Mouse (Mus musculus) limb, embryonic 11.5 days (tissue): Measurements from ENCODE around the gene H2-Aa. TPM values are rescaled to one million over a fixed set of nuclear protein-coding genes. Genes with fewer than 3 reads are reported as not detected.

Source experiments
- ATAC-seq: fragments of 200-750 bp; cut with Nextera tagmentation; 2 replicates; pipeline ENCODE4 v1.8.0; 2017; ENCODE audit warnings: low read depth; ENCODE audit not compliant: insufficient number of reproducible peaks, low FRiP score, low TSS enrichment
- DNase-seq: peaks from one replicate; pipeline ENCODE4 v3.0.0-alpha.2; 2015; ENCODE audit warnings: low spot score
- H3K27ac ChIP-seq: fragments of 300-500 bp; sonication (generic); replicated peaks from 2 replicates; pipeline ENCODE4 v1.5.1; 2014; ENCODE audit warnings: low read depth, mild to moderate bottlenecking, low read length
- H3K27me3 ChIP-seq: fragments of 300-500 bp; sonication (generic); 2 replicates; pipeline ENCODE4 v1.6.1; 2014; ENCODE audit warnings: mild to moderate bottlenecking, low read length, mixed read lengths; ENCODE audit not compliant: control insufficient read depth, insufficient read depth
- H3K36me3 ChIP-seq: fragments of 300-500 bp; sonication (generic); 2 replicates; pipeline ENCODE4 v1.6.1; 2014; ENCODE audit warnings: mild to moderate bottlenecking, low read length, moderate library complexity, mixed read lengths; ENCODE audit not compliant: control insufficient read depth, insufficient read depth
- H3K4me1 ChIP-seq: fragments of 300-500 bp; sonication (generic); 2 replicates; pipeline ENCODE4 v1.6.1; 2014; ENCODE audit warnings: low read length, mixed read lengths; ENCODE audit not compliant: control insufficient read depth, insufficient read depth
- H3K4me2 ChIP-seq: fragments of 300-500 bp; sonication (generic); 2 replicates; pipeline ENCODE4 v1.6.1; 2014; ENCODE audit warnings: low read depth, mild to moderate bottlenecking, moderate library complexity; ENCODE audit not compliant: severe bottlenecking
- H3K4me3 ChIP-seq: fragments of 300-500 bp; sonication (generic); 2 replicates; pipeline ENCODE4 v1.5.1; 2014; ENCODE audit warnings: low read depth, low read length
- H3K9ac ChIP-seq: fragments of 300-500 bp; sonication (generic); 2 replicates; pipeline ENCODE4 v1.6.1; 2014; ENCODE audit warnings: mild to moderate bottlenecking, low read length
- H3K9me3 ChIP-seq: fragments of 300-500 bp; sonication (generic); 2 replicates; pipeline ENCODE4 v1.6.1; 2016; ENCODE audit warnings: low read length; ENCODE audit not compliant: control insufficient read depth
- WGBS: fragments of 180-500 bp; shearing (Covaris S2); extraction: QIAGEN DNeasy Blood & Tissue Kit; methylation state at CpG from one replicate; pipeline ENCODE4 v1.1.7; 2014; 5-methylcytosine and 5-hydroxymethylcytosine counted together
- polyA plus RNA-seq: library from polyadenylated mRNA; unstranded; fragments of >200 nt; fragmentation: Nextera tagmentation; extraction: Ambion mirVana; gene quantifications from 2 replicates; pipeline ENCODE4 v1.2.1, GENCODE M21; 2014

H2-Aa gene
- polyA plus RNA-seq, 1 experiment from 2014 or later: not detected

- Histone ChIP-seq H3K36me3 (no peaks in the 10 kb centered on the region), H3K4me1 (no peaks in the 10 kb centered on the region), H3K9me3 (no peaks in the 10 kb centered on the region), H3K27me3 (no peaks in the 10 kb centered on the region), H3K4me3 (no peak overlapping the region), H3K4me2 (no peak overlapping the region), H3K9ac (no peak overlapping the region), H3K27ac (no peak overlapping the region)
- 17% methylated on average over 4 of the region's 4 CpGs for WGBS
- ATAC-seq (no peak), DNase-seq (peak; percentile 56)
Observed at GRCm38 (mm10) chr17:34249878-34250277, 37.7 kb downstream of the H2-Aa start.

GRCm38 (mm10) chr17:34249361-34249760, 38.3 kb downstream of the H2-Aa start:
- Histone ChIP-seq H3K4me3 (no peak overlapping the region), H3K9ac (no peak overlapping the region), H3K36me3 (no peaks in the 10 kb centered on the region), H3K4me1 (no peaks in the 10 kb centered on the region), H3K27me3 (no peaks in the 10 kb centered on the region), H3K4me2 (no peak overlapping the region), H3K9me3 (no peaks in the 10 kb centered on the region), H3K27ac (no peak overlapping the region)
- ATAC-seq: no peak
- WGBS: 52% methylated on average over 3 of the region's 3 CpGs
- no peak for DNase-seq

GRCm38 (mm10) chr17:34248764-34249163, 38.9 kb downstream of the H2-Aa start:
- Histone ChIP-seq H3K4me1 (no peaks in the 10 kb centered on the region), H3K27ac (no peak overlapping the region)

DNA sequence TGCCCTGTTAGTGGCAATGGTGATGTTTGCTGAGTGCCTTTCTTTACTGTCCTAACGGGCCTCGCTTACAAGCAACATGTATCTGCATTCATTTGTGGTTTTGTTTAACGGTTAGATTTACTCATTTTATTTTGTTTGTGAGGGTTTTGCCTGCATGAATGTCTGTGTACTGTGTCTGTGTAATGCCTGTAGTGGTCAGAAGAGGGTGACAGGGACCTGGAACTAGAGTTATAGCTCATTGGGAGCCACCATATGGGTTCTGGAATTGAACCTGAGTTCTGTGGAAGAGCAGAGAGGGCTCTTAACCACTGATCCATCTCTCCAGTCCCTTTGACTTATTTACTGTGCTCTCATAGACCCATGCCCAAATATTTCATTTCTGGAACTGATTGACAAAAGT, 40.6 kb downstream of the H2-Aa start:
- no peak overlapping the region for H3K4me2 ChIP-seq
- H3K9me3 ChIP-seq: no peaks in the 10 kb centered on the region
- DNase-seq: no peak
- no peak for ATAC-seq
- no peak overlapping the region for H3K4me3 ChIP-seq
- H3K27me3 ChIP-seq: no peaks in the 10 kb centered on the region
- WGBS: 82% methylated on average over 3 of the region's 3 CpGs
- H3K9ac ChIP-seq: no peak overlapping the region
- H3K36me3 ChIP-seq: no peaks in the 10 kb centered on the region
- H3K4me1 ChIP-seq: no peaks in the 10 kb centered on the region
- H3K27ac ChIP-seq: no peak overlapping the region

More at GRCm38 (mm10) chr17:34248764-34249163, 38.9 kb downstream of the H2-Aa start:
- Histone ChIP-seq H3K9ac (no peak overlapping the region), H3K4me3 (no peak overlapping the region), H3K9me3 (no peaks in the 10 kb centered on the region), H3K27me3 (no peaks in the 10 kb centered on the region), H3K36me3 (no peaks in the 10 kb centered on the region), H3K4me2 (no peak overlapping the region)
- ATAC-seq (no peak), DNase-seq (no peak)
- WGBS: 64% methylated on average over 2 of the region's 2 CpGs

DNA sequence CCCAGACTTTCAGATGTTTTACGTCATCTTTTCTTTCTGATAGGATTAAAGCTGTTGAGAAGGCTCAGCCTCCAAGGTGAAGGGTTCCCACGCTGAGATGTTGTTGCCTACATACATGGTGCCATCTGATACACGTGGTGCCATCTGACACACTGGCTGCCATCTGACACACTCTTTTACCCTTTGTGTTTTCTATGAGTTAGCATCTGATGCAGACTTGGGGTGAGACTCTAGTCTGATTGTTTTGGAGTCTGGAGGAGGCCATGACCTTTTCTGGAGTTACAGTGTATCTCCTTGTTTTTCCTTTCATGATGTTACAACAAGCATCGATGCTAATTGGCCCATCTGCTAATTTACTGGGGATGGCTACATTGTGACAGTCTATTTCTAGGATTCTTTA, 43.0 kb downstream of the H2-Aa start:
- H3K27ac ChIP-seq: no peak overlapping the region
- DNase-seq (no peak), ATAC-seq (no peak)
- no peaks in the 10 kb centered on the region for H3K27me3 ChIP-seq
- no peak overlapping the region for H3K9ac ChIP-seq
- no peaks in the 10 kb centered on the region for H3K36me3 ChIP-seq
- no peak overlapping the region for H3K4me3 ChIP-seq
- no peaks in the 10 kb centered on the region for H3K4me1 ChIP-seq
- 81% methylated on average over 4 of the region's 4 CpGs for WGBS
- no peak overlapping the region for H3K4me2 ChIP-seq
- no peaks in the 10 kb centered on the region for H3K9me3 ChIP-seq

- ATAC-seq (no peak), DNase-seq (no peak)
- Histone ChIP-seq H3K4me3 (no peak overlapping the region), H3K9ac (no peak overlapping the region), H3K36me3 (no peaks in the 10 kb centered on the region), H3K4me2 (no peak overlapping the region), H3K4me1 (no peaks in the 10 kb centered on the region), H3K27ac (no peak overlapping the region), H3K27me3 (no peaks in the 10 kb centered on the region), H3K9me3 (no peaks in the 10 kb centered on the region)
- WGBS: 75% methylated on average over 6 of the region's 6 CpGs
Observed at GRCm38 (mm10) chr17:34240916-34241315, 46.7 kb downstream of the H2-Aa start.

- H3K36me3 ChIP-seq: no peaks in the 10 kb centered on the region
- no peak overlapping the region for H3K27ac ChIP-seq
- 65% methylated on average over 3 of the region's 3 CpGs for WGBS
- H3K9me3 ChIP-seq: no peaks in the 10 kb centered on the region
- DNase-seq: no peak
- no peak overlapping the region for H3K9ac ChIP-seq
- H3K4me1 ChIP-seq: no peaks in the 10 kb centered on the region
- H3K4me3 ChIP-seq: no peak overlapping the region
- no peak overlapping the region for H3K4me2 ChIP-seq
- H3K27me3 ChIP-seq: no peaks in the 10 kb centered on the region
- ATAC-seq: no peak
Observed at GRCm38 (mm10) chr17:34240366-34240765, 47.3 kb downstream of the H2-Aa start.

DNA sequence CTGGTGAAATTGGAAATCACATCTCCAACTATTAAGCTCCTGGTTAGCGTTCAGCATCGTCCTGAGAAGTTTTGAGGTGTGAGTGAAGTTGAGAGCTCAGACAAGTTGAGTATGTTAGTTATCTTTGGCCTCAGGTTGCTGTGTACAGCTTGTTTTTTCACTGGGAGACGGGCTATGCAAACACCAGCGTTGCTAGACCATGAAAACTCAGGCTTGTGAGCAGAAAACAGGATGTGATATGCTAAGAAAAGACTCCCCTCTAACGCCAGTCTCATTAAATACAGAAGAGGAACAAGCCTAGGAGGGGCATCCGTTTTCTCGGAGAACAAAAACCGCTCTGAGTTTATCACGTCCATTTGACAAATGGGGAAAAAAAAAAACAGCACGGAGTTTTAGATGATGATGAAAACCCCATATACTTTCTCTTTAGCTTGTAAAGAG, 48.0 kb downstream of the H2-Aa start:
- no peaks in the 10 kb centered on the region for H3K36me3 ChIP-seq
- no peak overlapping the region for H3K4me2 ChIP-seq
- no peak overlapping the region for H3K4me3 ChIP-seq
- H3K9me3 ChIP-seq: no peaks in the 10 kb centered on the region
- H3K27me3 ChIP-seq: no peaks in the 10 kb centered on the region
- no peak for ATAC-seq
- H3K4me1 ChIP-seq: no peaks in the 10 kb centered on the region
- DNase-seq: no peak
- 71% methylated on average over 10 of the region's 10 CpGs for WGBS
- H3K9ac ChIP-seq: no peak overlapping the region
- H3K27ac ChIP-seq: no peak overlapping the region

DNA sequence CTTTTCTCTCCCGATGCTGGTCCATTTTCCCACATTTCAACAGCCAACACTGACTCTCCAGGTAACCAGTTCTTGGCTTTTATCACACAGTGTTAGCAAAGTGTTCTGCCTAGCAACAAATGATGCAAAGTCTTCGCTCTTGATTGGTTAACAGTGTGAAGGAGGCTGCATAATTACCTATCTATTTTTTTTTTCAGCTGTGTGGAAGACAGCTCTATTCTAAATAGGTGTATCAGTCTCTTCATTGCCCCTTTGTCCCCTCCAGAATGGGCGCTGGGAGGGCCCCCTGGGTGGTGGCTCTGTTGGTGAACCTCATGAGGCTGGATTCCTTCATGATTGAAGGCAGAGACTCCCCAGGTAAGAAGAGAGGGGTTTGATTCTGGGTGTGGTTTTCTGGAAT, 48.9 kb downstream of the H2-Aa start, which contains the start of gene H2-Ob:
TSS of gene H2-Ob (plus strand) at position 198 of the 400 bp plus-strand sequence.
- WGBS: 61% methylated on average over 3 of the region's 3 CpGs
- DNase-seq: no peak

More for the DNA sequence above, 48.9 kb downstream of the H2-Aa start, which contains the start of gene H2-Ob:
- H3K4me1 ChIP-seq: no peaks in the 10 kb centered on the region
- H3K9me3 ChIP-seq: no peaks in the 10 kb centered on the region
- H3K27me3 ChIP-seq: no peaks in the 10 kb centered on the region
- H3K36me3 ChIP-seq: no peaks in the 10 kb centered on the region
- no peak within 1 kb of the TSS for H3K9ac ChIP-seq
- no peak within 1 kb of the TSS for H3K4me2 ChIP-seq
- H3K4me3 ChIP-seq: no peak within 1 kb of the TSS
- no peak for ATAC-seq
- H3K27ac ChIP-seq: no peak within 1 kb of the TSS
